Mouse (Mus musculus) 3134 (cell line): Measurements from ENCODE around the gene Vmn1r132.
"Not testable (repeated sequence)": the region's sequence is repeated elsewhere in the genome, so short reads cannot be mapped to it uniquely, and the experiment has no call there.

Source experiments
- DNase-seq: peaks from one replicate; pipeline ENCODE4 v3.0.0-alpha.2; 2011; ENCODE audit warnings: low spot score; ENCODE audit not compliant: insufficient read length; ENCODE audit errors: extremely low read depth

Gene Vmn1r132

GRCm38 (mm10) chr7:21613792-21614191 is at the start of gene Vmn1r132:
Vmn1r132 (plus strand) TSS chr7:21614092.
- DNase-seq: not testable (repeated sequence)
